Mouse (Mus musculus) small intestine, adult 2 months (tissue): ENCODE measurements around the gene Adcy1. TPM values are rescaled to one million over a fixed set of nuclear protein-coding genes. Genes with fewer than 3 reads are reported as not detected.

Source experiments
- H3K27ac ChIP-seq: fragments of 200-500 bp; 2 replicates; pipeline ENCODE4 v1.5.1; 2012; ENCODE audit warnings: low read depth, low read length, control low read depth, inconsistent platforms; ENCODE audit not compliant: insufficient read depth
- H3K27me3 ChIP-seq: fragments of 200-500 bp; 2 replicates; pipeline ENCODE4 v1.6.1; 2012; ENCODE audit warnings: mild to moderate bottlenecking, moderate library complexity, low read length, inconsistent platforms; ENCODE audit not compliant: control insufficient read depth, insufficient read depth
- H3K36me3 ChIP-seq: fragments of 200-500 bp; 2 replicates; pipeline ENCODE4 v1.6.1; 2012; ENCODE audit warnings: mild to moderate bottlenecking, low read length, control low read depth, inconsistent platforms; ENCODE audit not compliant: control insufficient read depth, insufficient read depth
- H3K4me1 ChIP-seq: fragments of 200-500 bp; 2 replicates; pipeline ENCODE4 v1.6.1; 2012; ENCODE audit warnings: low read length, inconsistent platforms, mixed read lengths; ENCODE audit not compliant: control insufficient read depth, insufficient read depth, insufficient read length
- H3K4me3 ChIP-seq: fragments of 200-500 bp; 2 replicates; pipeline ENCODE4 v1.5.1; 2012; ENCODE audit warnings: low read depth, mild to moderate bottlenecking, control low read depth, inconsistent platforms, low read length, moderate library complexity
- CTCF ChIP-seq: fragments of 200-500 bp; IDR thresholded peaks from 2 replicates; pipeline ENCODE4 v1.5.1; 2012; ENCODE audit warnings: low read depth, mild to moderate bottlenecking, control low read depth, inconsistent platforms, low read length, moderate library complexity, mixed read lengths; ENCODE audit not compliant: insufficient replicate concordance, insufficient read length; ENCODE audit errors: extremely low read depth
- POLR2A ChIP-seq: fragments of 200-500 bp; IDR thresholded peaks from 2 replicates; pipeline ENCODE4 v1.6.1; 2012; ENCODE audit warnings: low read depth, mild to moderate bottlenecking, control low read depth, inconsistent platforms, low read length, moderate library complexity
- WGBS: fragments of 180-500 bp; shearing (Covaris S2); methylation state at CpG from one replicate; pipeline ENCODE4 v1.1.7; 2018; 5-methylcytosine and 5-hydroxymethylcytosine counted together
- polyA plus RNA-seq: library from polyadenylated mRNA; depleted of rRNA; stranded (reverse); fragments of >200 nt; gene quantifications from 2 replicates; pipeline ENCODE4 v1.2.3, GENCODE M21; 2012

The Adcy1 gene
- polyA plus RNA-seq, 1 experiment: 0.34 TPM

DNA sequence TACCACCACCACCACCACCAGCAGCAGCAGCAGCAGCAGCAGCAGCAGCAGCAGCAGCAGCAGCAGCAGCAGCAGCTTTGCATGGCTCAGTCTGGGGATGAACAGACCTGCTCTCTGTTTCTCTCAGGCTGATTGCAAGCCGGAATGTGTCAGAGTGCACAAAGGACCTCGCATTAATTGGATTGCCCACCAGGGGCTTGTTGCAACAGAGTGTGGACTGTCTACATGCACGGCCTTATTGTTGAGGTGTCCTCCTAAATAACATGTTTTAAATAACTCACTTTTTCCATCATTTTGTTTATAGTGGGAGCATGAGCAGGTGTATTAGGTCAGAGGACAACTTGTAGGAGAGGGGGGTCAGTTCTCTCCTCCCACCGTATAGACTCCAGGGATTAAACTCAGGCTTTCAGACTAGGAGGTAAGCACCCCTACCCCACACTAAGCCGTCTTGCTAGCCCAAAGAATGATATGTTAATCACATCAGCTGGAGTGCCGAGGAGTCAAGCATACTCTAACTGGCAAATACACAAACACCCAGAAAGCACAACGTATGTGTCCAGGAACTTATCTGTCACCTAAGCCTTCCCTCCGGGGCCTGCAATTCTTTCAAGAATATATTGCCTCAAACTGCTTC is 119.2 kb downstream of the Adcy1 start:
- H3K4me3 ChIP-seq: no peak overlapping the region
- no peak for TF ChIP-seq POLR2A
- TF ChIP-seq CTCF: no peak
- H3K4me1 ChIP-seq: no peaks in the 10 kb centered on the region
- no peaks in the 10 kb centered on the region for H3K27me3 ChIP-seq
- no peaks in the 10 kb centered on the region for H3K36me3 ChIP-seq
- no peak overlapping the region for H3K27ac ChIP-seq
- WGBS: 67% methylated on average over 8 of the region's 8 CpGs

DNA sequence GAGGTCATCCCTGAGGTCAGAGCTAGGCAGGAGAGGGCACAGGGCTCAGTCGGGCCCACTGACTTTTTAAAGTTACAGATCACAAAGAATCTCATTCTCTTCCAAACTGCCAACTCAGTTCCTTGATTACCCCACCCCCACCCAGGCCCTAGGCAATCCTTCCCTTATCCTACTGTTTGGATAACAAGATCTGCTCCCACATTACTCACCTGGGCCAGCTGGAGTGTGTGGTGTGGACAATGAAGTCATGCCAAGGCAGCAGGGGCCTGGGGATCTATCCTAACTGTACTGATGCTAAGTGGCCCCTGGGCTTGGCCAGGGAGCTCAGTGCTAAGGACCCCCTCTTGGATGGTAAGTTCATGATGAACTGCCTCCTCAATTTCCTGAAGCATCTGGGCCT is 121.1 kb downstream of the Adcy1 start:
- Histone ChIP-seq H3K27me3 (no peaks in the 10 kb centered on the region), H3K4me3 (no peak overlapping the region), H3K4me1 (no peaks in the 10 kb centered on the region), H3K27ac (no peak overlapping the region), H3K36me3 (no peaks in the 10 kb centered on the region)
- 35% methylated on average over 1 of the region's 1 CpGs for WGBS
- no peak for TF ChIP-seq CTCF
- TF ChIP-seq POLR2A: no peak

DNA sequence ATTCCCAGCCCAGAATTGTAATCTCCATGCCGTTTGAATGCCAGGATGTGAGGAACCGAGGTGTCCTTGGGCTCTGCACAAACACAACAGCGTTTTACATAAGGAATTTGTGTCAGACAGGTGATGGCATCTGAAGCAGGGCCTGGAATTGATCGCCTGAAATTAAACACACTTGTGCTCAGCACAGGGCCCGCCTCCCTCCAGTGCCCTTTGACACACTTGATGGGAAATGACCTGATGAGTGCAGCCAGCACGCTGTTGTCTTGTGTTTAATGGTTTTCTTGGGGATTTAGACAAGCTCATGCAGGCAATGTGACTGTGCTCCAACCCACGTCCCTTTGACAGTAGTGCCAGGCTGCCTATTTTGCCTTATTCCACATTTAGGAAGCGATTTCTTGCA is 124.2 kb downstream of the Adcy1 start:
- H3K27me3 ChIP-seq: no peaks in the 10 kb centered on the region
- no peak overlapping the region for H3K4me3 ChIP-seq
- 52% methylated on average over 8 of the region's 8 CpGs for WGBS
- no peaks in the 10 kb centered on the region for H3K4me1 ChIP-seq
- no peaks in the 10 kb centered on the region for H3K36me3 ChIP-seq
- no peak overlapping the region for H3K27ac ChIP-seq
- TF ChIP-seq CTCF (no peak), POLR2A (no peak)

DNA sequence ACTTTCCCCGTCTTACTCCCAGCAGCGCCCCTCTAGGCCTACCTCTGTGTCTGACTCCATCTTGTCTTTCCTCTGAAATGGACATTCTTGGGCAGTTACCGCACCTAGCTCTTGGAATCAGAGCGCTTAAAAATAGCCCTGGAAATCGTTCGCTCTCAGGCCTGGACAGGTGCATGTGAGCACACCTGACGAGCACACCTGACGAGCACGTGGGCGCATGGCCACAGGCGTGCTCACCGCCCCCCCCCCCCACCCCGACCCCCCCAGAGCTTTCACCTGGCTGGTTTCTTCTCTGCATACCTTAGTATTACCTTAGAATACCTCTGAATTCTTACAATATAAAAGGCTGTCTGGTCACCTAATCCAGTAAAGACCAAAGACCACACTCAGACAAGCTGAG is 125.2 kb downstream of the Adcy1 start, which contains the start of gene Gm11985:
Gene Gm11985 (minus strand): TSS at position 101 of the 400 bp plus-strand sequence.
- no peaks in the 10 kb centered on the region for H3K27me3 ChIP-seq
- H3K4me3 ChIP-seq: no peak within 1 kb of the TSS
- TF ChIP-seq POLR2A (no peak), CTCF (no peak)
- 83% methylated on average over 13 of the region's 13 CpGs for WGBS
- H3K27ac ChIP-seq: no peak within 1 kb of the TSS
- H3K4me1 ChIP-seq: no peaks in the 10 kb centered on the region
- H3K36me3 ChIP-seq: no peaks in the 10 kb centered on the region

DNA sequence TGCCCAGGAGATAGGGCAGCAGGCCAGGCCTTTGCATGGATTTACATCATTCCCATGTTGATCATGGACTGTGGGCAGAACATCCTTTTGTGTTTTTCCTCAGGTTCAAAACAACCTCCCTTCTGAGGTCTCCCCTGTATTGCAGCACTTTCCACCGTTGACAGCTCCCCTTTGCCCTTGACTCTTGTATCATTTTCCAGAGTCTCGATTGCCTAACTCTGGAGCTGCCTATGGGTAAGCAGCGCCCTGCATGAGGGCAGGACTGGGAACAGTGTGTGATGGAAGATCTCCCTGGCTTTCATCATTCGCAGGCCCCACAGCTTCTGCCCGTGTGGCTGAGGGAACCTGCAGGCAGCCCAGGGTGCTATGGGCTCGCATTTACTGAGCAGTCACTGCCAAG is 129.4 kb downstream of the Adcy1 start:
- Histone ChIP-seq H3K4me1 (no peaks in the 10 kb centered on the region), H3K27me3 (no peaks in the 10 kb centered on the region), H3K27ac (no peak overlapping the region), H3K4me3 (no peak overlapping the region), H3K36me3 (no peaks in the 10 kb centered on the region)
- TF ChIP-seq CTCF (no peak), POLR2A (no peak)
- WGBS: 45% methylated on average over 6 of the region's 6 CpGs

DNA sequence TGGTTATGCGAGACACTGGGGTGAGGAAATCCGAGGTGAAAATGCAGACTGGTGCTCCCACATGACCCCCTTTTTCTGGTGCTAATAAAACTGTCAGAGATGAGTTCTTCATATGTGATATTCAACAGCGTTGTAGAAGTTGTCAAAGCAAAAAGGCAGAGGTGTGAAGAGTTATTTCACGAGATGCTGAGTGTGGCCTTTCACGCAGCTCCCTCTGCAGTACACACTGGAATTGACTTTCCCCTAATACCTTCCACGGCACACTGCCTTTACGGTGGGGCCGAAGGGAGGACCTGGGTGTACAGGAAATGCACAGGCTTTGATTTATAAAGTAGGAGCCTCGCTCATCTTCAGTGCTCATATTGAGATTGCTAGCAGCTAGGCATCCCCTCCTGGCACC is 129.8 kb downstream of the Adcy1 start:
- Histone ChIP-seq H3K27ac (no peak overlapping the region), H3K4me3 (no peak overlapping the region), H3K36me3 (no peaks in the 10 kb centered on the region), H3K4me1 (no peaks in the 10 kb centered on the region), H3K27me3 (no peaks in the 10 kb centered on the region)
- 77% methylated on average over 9 of the region's 9 CpGs for WGBS
- TF ChIP-seq POLR2A: no peak
- no peak for TF ChIP-seq CTCF

DNA sequence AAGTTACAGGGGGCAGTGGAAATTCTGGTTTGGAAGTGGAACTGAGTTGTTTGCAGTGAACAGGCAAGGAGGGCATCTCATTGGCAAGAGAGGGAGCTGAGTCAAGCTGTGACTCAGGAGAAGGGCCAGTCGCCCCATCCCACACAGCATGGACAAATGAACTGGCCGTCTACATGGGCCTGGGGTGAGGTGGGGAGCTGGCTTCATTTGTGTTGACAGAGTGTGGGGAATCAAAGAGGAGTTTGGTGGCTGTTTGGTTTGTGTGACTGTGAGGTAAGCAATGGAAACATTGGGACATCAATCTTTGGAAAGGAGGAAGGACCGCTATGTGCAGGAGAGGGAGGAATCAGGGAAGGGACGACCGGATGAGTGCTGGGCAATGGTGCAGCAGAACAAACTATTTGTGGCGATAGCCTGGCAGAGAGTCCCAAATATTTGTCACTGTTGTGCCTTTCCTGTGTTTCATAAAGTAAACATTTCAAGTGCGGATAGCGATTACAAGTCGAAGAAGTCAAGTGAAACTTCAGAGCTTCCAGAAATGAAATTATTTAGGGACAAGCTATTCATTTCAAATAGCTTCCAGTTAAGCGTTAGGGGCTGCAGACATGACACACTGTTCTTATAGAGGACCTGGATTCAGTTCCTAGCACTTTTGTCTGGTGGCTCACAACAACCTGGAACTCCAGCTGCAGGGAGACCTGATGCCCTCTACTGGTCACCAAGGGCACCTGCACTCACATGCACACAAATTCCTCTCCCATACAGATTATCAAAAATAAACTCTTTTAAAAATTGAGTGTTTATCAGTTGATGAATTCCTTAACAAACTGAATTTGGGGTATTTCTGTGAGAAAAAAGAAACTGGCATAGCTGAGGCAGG is 131.4 kb downstream of the Adcy1 start:
- no peaks in the 10 kb centered on the region for H3K4me1 ChIP-seq
- H3K4me3 ChIP-seq: no peak overlapping the region
- 84% methylated on average over 10 of the region's 10 CpGs for WGBS
- no peaks in the 10 kb centered on the region for H3K36me3 ChIP-seq
- H3K27ac ChIP-seq: no peak overlapping the region
- TF ChIP-seq POLR2A (no peak), CTCF (peak; percentile 11; the same call in 1 of the 2 replicates)
- H3K27me3 ChIP-seq: no peaks in the 10 kb centered on the region
